Comparison of ENCODE assay signal across 16 mouse cellular contexts in the genomic region with DNA sequence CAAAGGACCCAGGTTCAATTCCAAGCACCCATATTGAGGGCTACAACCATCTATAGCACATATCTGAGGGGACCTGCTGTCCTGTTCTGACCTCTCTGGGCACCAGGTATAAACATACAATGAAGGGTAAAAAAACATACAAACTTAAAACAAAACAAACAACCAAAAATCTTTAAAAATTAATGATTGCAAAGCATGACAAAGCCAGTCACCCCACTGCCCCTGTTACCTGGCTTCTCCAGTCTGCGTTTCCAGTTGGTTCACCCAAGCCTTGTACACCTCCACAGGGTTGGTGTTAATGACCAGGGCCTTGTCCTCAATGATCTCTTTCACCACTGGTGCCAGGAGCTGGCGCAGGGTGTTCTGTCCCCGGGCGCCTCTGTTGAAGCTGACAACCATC.
"Had no signal": no experiment of that assay in that cellular context is flagged by ENCODE, and none has a peak within 500 bp of the region (broad histone marks: within the 10 kb centered on the region; RNA-seq: fewer than 3 reads in every experiment).

No protein-coding gene starts in this region.

- H3K4me3 ChIP-seq: neural tube, embryonic 13.5 days; neural tube, embryonic 15.5 days; stomach, embryonic 15.5 days had no signal

- H3K9me3 ChIP-seq: neural tube, embryonic 13.5 days; neural tube, embryonic 15.5 days; stomach, embryonic 15.5 days had no signal

- DNase-seq: retina, postnatal 1 day; right cerebral cortex, adult 18-20 months; right cerebral cortex, postnatal 14 days; right cerebral cortex, postnatal 25 days; right cerebral cortex, postnatal 4 days; spleen, adult 18-20 months; thymus, adult 18-20 months; thymus, adult 2 months; thymus, postnatal 14 days; thymus, postnatal 25 days; thymus, postnatal 36 days; thymus, postnatal 4 days had no signal

- H3K27me3 ChIP-seq: neural tube, embryonic 13.5 days; neural tube, embryonic 15.5 days; stomach, embryonic 15.5 days had no signal

- H3K4me1 ChIP-seq: neural tube, embryonic 13.5 days; neural tube, embryonic 15.5 days; stomach, embryonic 15.5 days had no signal

- H3K27ac ChIP-seq: neural tube, embryonic 13.5 days; neural tube, embryonic 15.5 days; stomach, embryonic 15.5 days; stomach, postnatal 0 days had no signal

- H3K36me3 ChIP-seq: neural tube, embryonic 13.5 days had no signal

- H3K9ac ChIP-seq: neural tube, embryonic 13.5 days; neural tube, embryonic 15.5 days; stomach, embryonic 15.5 days had no signal

- H3K4me2 ChIP-seq: neural tube, embryonic 13.5 days; neural tube, embryonic 15.5 days; stomach, embryonic 15.5 days had no signal
